Mouse (Mus musculus) heart, embryonic 14.5 days (tissue): ENCODE measurements around the gene Olfr270. TPM values are rescaled to one million over a fixed set of nuclear protein-coding genes. Genes with fewer than 3 reads are reported as not detected.

Source experiments
- ATAC-seq: fragments of 200-750 bp; cut with Nextera tagmentation; 2 replicates; pipeline ENCODE4 v1.8.0; 2017; ENCODE audit warnings: low read depth, moderate TSS enrichment; ENCODE audit not compliant: insufficient number of reproducible peaks, insufficient read depth, low FRiP score
- H3K27ac ChIP-seq, 2 experiments: fragments of 200-500 bp in 1 of 2; fragments of 300-500 bp in 1 of 2; sonication (generic) in 1 of 2; replicated peaks in 1 of 2; 2 replicates each; pipeline ENCODE4 v1.5.1; 2012 to 2014; ENCODE audit warnings: low read depth in 2 of 2, low read length in 2 of 2, control low read depth in 1 of 2, mild to moderate bottlenecking in 1 of 2, mixed read lengths in 1 of 2; ENCODE audit not compliant: control insufficient read depth in 1 of 2, insufficient read depth in 1 of 2
- H3K27me3 ChIP-seq: fragments of 300-500 bp; sonication (generic); 2 replicates; pipeline ENCODE4 v1.6.1; 2014; ENCODE audit warnings: mild to moderate bottlenecking, low read length, control low read depth; ENCODE audit not compliant: control insufficient read depth, insufficient read depth
- H3K36me3 ChIP-seq: fragments of 300-500 bp; sonication (generic); 2 replicates; pipeline ENCODE4 v1.6.1; 2014; ENCODE audit warnings: mild to moderate bottlenecking, control low read depth, low read length, mixed read lengths; ENCODE audit not compliant: control insufficient read depth, insufficient read depth
- H3K4me1 ChIP-seq, 2 experiments: fragments of 200-500 bp in 1 of 2; fragments of 300-500 bp in 1 of 2; sonication (generic) in 1 of 2; 2 replicates each; pipeline ENCODE4 v1.6.1; 2012 to 2014; ENCODE audit warnings: low read length in 2 of 2, control low read depth in 1 of 2, mixed read lengths in 1 of 2; ENCODE audit not compliant: control insufficient read depth in 2 of 2, insufficient read depth in 2 of 2
- H3K4me2 ChIP-seq: fragments of 300-500 bp; sonication (generic); 2 replicates; pipeline ENCODE4 v1.6.1; 2014; ENCODE audit warnings: mild to moderate bottlenecking, low read length
- H3K4me3 ChIP-seq, 2 experiments: fragments of 200-500 bp in 1 of 2; fragments of 300-500 bp in 1 of 2; sonication (generic) in 1 of 2; 2 replicates each; pipeline ENCODE4 v1.5.1; 2012 to 2014; ENCODE audit warnings: low read length in 2 of 2, mild to moderate bottlenecking in 2 of 2, control low read depth in 1 of 2, low read depth in 1 of 2, moderate library complexity in 1 of 2; ENCODE audit not compliant: control insufficient read depth in 1 of 2, insufficient read depth in 1 of 2
- H3K9ac ChIP-seq: fragments of 300-500 bp; sonication (generic); 2 replicates; pipeline ENCODE4 v1.6.1; 2014; ENCODE audit warnings: mild to moderate bottlenecking, low read length
- H3K9me3 ChIP-seq: fragments of 300-500 bp; sonication (generic); 2 replicates; pipeline ENCODE4 v1.6.1; 2016; ENCODE audit warnings: low read length, control low read depth; ENCODE audit not compliant: control insufficient read depth
- WGBS: fragments of 180-500 bp; shearing (Covaris S2); extraction: QIAGEN DNeasy Blood & Tissue Kit; methylation state at CpG from one replicate; pipeline ENCODE4 v1.1.7; 2014; 5-methylcytosine and 5-hydroxymethylcytosine counted together
- polyA plus RNA-seq: library from polyadenylated mRNA; unstranded; fragments of >200 nt; fragmentation: Nextera tagmentation; extraction: Ambion mirVana; gene quantifications from 2 replicates; pipeline ENCODE4 v1.2.1, GENCODE M21; 2014

The Olfr270 gene
- polyA plus RNA-seq, 1 experiment from 2014 or later: not detected

- no peaks in the 10 kb centered on the region for H3K9me3 ChIP-seq
- H3K9ac ChIP-seq: no peak overlapping the region
- WGBS: 62% methylated on average over 2 of the region's 2 CpGs
These were observed 20.9 kb downstream of the Olfr270 start for GRCm38 (mm10) chr4:52985216-52985615.

GRCm38 (mm10) chr4:52986266-52986665, 21.9 kb downstream of the Olfr270 start:
- ATAC-seq: no peak
- H3K9me3 ChIP-seq: no peaks in the 10 kb centered on the region
- no peaks in the 10 kb centered on the region for H3K36me3 ChIP-seq
- H3K4me3 ChIP-seq: no peak overlapping the region
- 72% methylated on average over 2 of the region's 2 CpGs for WGBS
- H3K27ac ChIP-seq: no peak overlapping the region
- no peak overlapping the region for H3K4me2 ChIP-seq
- no peaks in the 10 kb centered on the region for H3K27me3 ChIP-seq
- H3K4me1 ChIP-seq: peaks cover 0 to 4% of the 10 kb centered on the region in 2 experiments; a peak in 1 of 4 replicates
- H3K9ac ChIP-seq: no peak overlapping the region

More at GRCm38 (mm10) chr4:52985216-52985615, 20.9 kb downstream of the Olfr270 start:
- peaks cover 0 to 4% of the 10 kb centered on the region in 2 experiments; a peak in 1 of 4 replicates for H3K4me1 ChIP-seq
- H3K27me3 ChIP-seq: no peaks in the 10 kb centered on the region
- no peak overlapping the region for H3K4me3 ChIP-seq
- ATAC-seq: no peak
- no peak overlapping the region for H3K4me2 ChIP-seq
- no peak overlapping the region for H3K27ac ChIP-seq
- H3K36me3 ChIP-seq: no peaks in the 10 kb centered on the region

GRCm38 (mm10) chr4:52989248-52989647, 24.9 kb downstream of the Olfr270 start, which contains the start of gene Nipsnap3a:
Gene Nipsnap3a (plus strand): TSS chr4:52989272.
- ATAC-seq: no peak
- 0 out of 2 replicates have a peak within 1 kb of the TSS, but pooled peaks have one; percentile 16 for H3K9ac ChIP-seq
- WGBS: 23% methylated on average over 12 of the region's 12 CpGs

GRCm38 (mm10) chr4:52999449-52999848, 35.1 kb downstream of the Olfr270 start:
- H3K4me1 ChIP-seq: no peaks in the 10 kb centered on the region
- WGBS: 92% methylated on average over 6 of the region's 6 CpGs
- H3K27ac ChIP-seq: no peak overlapping the region
- H3K4me2 ChIP-seq: no peak overlapping the region
- ATAC-seq: no peak
- no peaks in the 10 kb centered on the region for H3K9me3 ChIP-seq
- no peak overlapping the region for H3K9ac ChIP-seq
- H3K27me3 ChIP-seq: no peaks in the 10 kb centered on the region
- no peak overlapping the region for H3K4me3 ChIP-seq
- H3K36me3 ChIP-seq: no peaks in the 10 kb centered on the region

More at GRCm38 (mm10) chr4:52989248-52989647, 24.9 kb downstream of the Olfr270 start, which contains the start of gene Nipsnap3a:
- peak within 1 kb of the TSS in 1 of 2 experiments; percentile 10; a peak in 1 of 4 replicates for H3K4me3 ChIP-seq
- no peak within 1 kb of the TSS for H3K27ac ChIP-seq
- H3K27me3 ChIP-seq: no peaks in the 10 kb centered on the region
- peaks cover 0 to 4% of the 10 kb centered on the region in 2 experiments; a peak in 1 of 4 replicates for H3K4me1 ChIP-seq
- H3K36me3 ChIP-seq: no peaks in the 10 kb centered on the region
- peak within 1 kb of the TSS; percentile 56 for H3K4me2 ChIP-seq
- no peaks in the 10 kb centered on the region for H3K9me3 ChIP-seq

GRCm38 (mm10) chr4:53000154-53000553, 35.8 kb downstream of the Olfr270 start:
- Histone ChIP-seq H3K27me3 (no peaks in the 10 kb centered on the region), H3K9ac (no peak overlapping the region), H3K36me3 (no peaks in the 10 kb centered on the region), H3K9me3 (no peaks in the 10 kb centered on the region), H3K27ac (no peak overlapping the region), H3K4me3 (no peak overlapping the region), H3K4me2 (no peak overlapping the region; the same call in 1 of the 2 replicates), H3K4me1 (no peaks in the 10 kb centered on the region)
- ATAC-seq: no peak
- WGBS: 29% methylated on average over 8 of the region's 8 CpGs

GRCm38 (mm10) chr4:53009183-53009582, 44.8 kb downstream of the Olfr270 start:
- Histone ChIP-seq H3K4me3 (no peak overlapping the region), H3K27me3 (no peaks in the 10 kb centered on the region), H3K9ac (no peak overlapping the region), H3K27ac (no peak overlapping the region), H3K4me1 (peaks cover 2% of the 10 kb centered on the region in 2 experiments; a peak in 2 of 4 replicates), H3K36me3 (no peaks in the 10 kb centered on the region), H3K4me2 (no peak overlapping the region), H3K9me3 (no peaks in the 10 kb centered on the region)
- ATAC-seq: no peak
- 54% methylated on average over 4 of the region's 4 CpGs for WGBS

GRCm38 (mm10) chr4:53009871-53010270, 45.5 kb downstream of the Olfr270 start:
- Histone ChIP-seq H3K27me3 (no peaks in the 10 kb centered on the region), H3K9me3 (no peaks in the 10 kb centered on the region), H3K27ac (no peak overlapping the region), H3K9ac (no peak overlapping the region), H3K4me3 (no peak overlapping the region), H3K4me2 (no peak overlapping the region), H3K36me3 (peaks cover 1% of the 10 kb centered on the region; the same call in 1 of the 2 replicates), H3K4me1 (peaks cover 2% of the 10 kb centered on the region in 2 experiments; a peak in 2 of 4 replicates)
- ATAC-seq: no peak
- 83% methylated on average over 4 of the region's 4 CpGs for WGBS
